Mouse (Mus musculus): ENCODE data around the gene Tnfaip8l2. TPM values are rescaled to one million over a fixed set of nuclear protein-coding genes. Genes with fewer than 3 reads are reported as not detected.

Gene Tnfaip8l2
- 2.6 and 3.2 TPM in 2 replicates for polyA plus RNA-seq (2015; fragmentation: Nextera tagmentation; extraction: Ambion mirVana)

GRCm38 (mm10) chr3:95141952-95142616 lies at the start of gene Tnfaip8l2:
Tnfaip8l2 (minus strand) TSS chr3:95142360.
- no peak for ATAC-seq
- peaks cover 7% of the 10 kb centered on the region; the same call in 1 of the 2 replicates for H3K36me3 ChIP-seq (ENCODE audit: control insufficient read depth, insufficient read depth, low read length)
- no peaks in the 10 kb centered on the region for H3K27me3 ChIP-seq (ENCODE audit: control insufficient read depth, insufficient read depth, low read depth, low read length)
- no peak within 1 kb of the TSS for H3K9ac ChIP-seq (ENCODE audit: low read depth, low read length)
- H3K4me1 ChIP-seq (ENCODE audit: control insufficient read depth, insufficient read depth, low read length), result no peaks in the 10 kb centered on the region
- H3K4me3 ChIP-seq (ENCODE audit: low read depth, low read length), result no peak within 1 kb of the TSS
- no peak within 1 kb of the TSS for H3K27ac ChIP-seq (ENCODE audit: low read length)
- 88% methylated on average over 10 of the region's 10 CpGs for WGBS
- no peak within 1 kb of the TSS for H3K4me2 ChIP-seq (ENCODE audit: low read length)
- H3K9me3 ChIP-seq (replicated peaks; ENCODE audit: control insufficient read depth, low read length, poor library complexity, severe bottlenecking), result no peaks in the 10 kb centered on the region

GRCm38 (mm10) chr3:95186888-95187287 lies 44.7 kb upstream of the Tnfaip8l2 start:
- H3K36me3 ChIP-seq (ENCODE audit: control insufficient read depth, insufficient read depth, low read length), result peaks cover 16% of the 10 kb centered on the region
- 96% methylated on average over 6 of the region's 6 CpGs for WGBS

GRCm38 (mm10) chr3:95186100-95186499 lies 43.9 kb upstream of the Tnfaip8l2 start:
- Histone ChIP-seq H3K9ac (ENCODE audit: low read depth, low read length) (no peak overlapping the region), H3K4me2 (ENCODE audit: low read length) (no peak overlapping the region), H3K4me1 (ENCODE audit: control insufficient read depth, insufficient read depth, low read length) (no peaks in the 10 kb centered on the region), H3K36me3 (ENCODE audit: control insufficient read depth, insufficient read depth, low read length) (peaks cover 16% of the 10 kb centered on the region), H3K27me3 (ENCODE audit: control insufficient read depth, insufficient read depth, low read depth, low read length) (no peaks in the 10 kb centered on the region), H3K4me3 (ENCODE audit: low read depth, low read length) (no peak overlapping the region), H3K27ac (ENCODE audit: low read length) (no peak overlapping the region), H3K9me3 (replicated peaks; ENCODE audit: control insufficient read depth, low read length, poor library complexity, severe bottlenecking) (no peaks in the 10 kb centered on the region)
- no peak for ATAC-seq
- 93% methylated on average over 2 of the region's 2 CpGs for WGBS

More at GRCm38 (mm10) chr3:95186888-95187287, 44.7 kb upstream of the Tnfaip8l2 start:
- no peak for ATAC-seq
- Histone ChIP-seq H3K27ac (ENCODE audit: low read length) (no peak overlapping the region), H3K4me2 (ENCODE audit: low read length) (no peak overlapping the region), H3K9ac (ENCODE audit: low read depth, low read length) (no peak overlapping the region), H3K27me3 (ENCODE audit: control insufficient read depth, insufficient read depth, low read depth, low read length) (no peaks in the 10 kb centered on the region), H3K4me3 (ENCODE audit: low read depth, low read length) (no peak overlapping the region), H3K4me1 (ENCODE audit: control insufficient read depth, insufficient read depth, low read length) (no peaks in the 10 kb centered on the region), H3K9me3 (replicated peaks; ENCODE audit: control insufficient read depth, low read length, poor library complexity, severe bottlenecking) (no peaks in the 10 kb centered on the region)

GRCm38 (mm10) chr3:95184796-95185577 lies 42.8 kb upstream of the Tnfaip8l2 start:
- WGBS, result 95% methylated on average over 9 of the region's 9 CpGs
- no peak for ATAC-seq
- Histone ChIP-seq H3K9me3 (replicated peaks; ENCODE audit: control insufficient read depth, low read length, poor library complexity, severe bottlenecking) (no peaks in the 10 kb centered on the region), H3K9ac (ENCODE audit: low read depth, low read length) (no peak overlapping the region), H3K27me3 (ENCODE audit: control insufficient read depth, insufficient read depth, low read depth, low read length) (no peaks in the 10 kb centered on the region), H3K4me3 (ENCODE audit: low read depth, low read length) (no peak overlapping the region), H3K4me2 (ENCODE audit: low read length) (no peak overlapping the region), H3K4me1 (ENCODE audit: control insufficient read depth, insufficient read depth, low read length) (no peaks in the 10 kb centered on the region), H3K36me3 (ENCODE audit: control insufficient read depth, insufficient read depth, low read length) (peaks cover 16% of the 10 kb centered on the region), H3K27ac (ENCODE audit: low read length) (no peak overlapping the region)

- Histone ChIP-seq H3K36me3 (ENCODE audit: control insufficient read depth, insufficient read depth, low read length) (peaks cover 3% of the 10 kb centered on the region; the same call in 1 of the 2 replicates), H3K27me3 (ENCODE audit: control insufficient read depth, insufficient read depth, low read depth, low read length) (no peaks in the 10 kb centered on the region), H3K4me3 (ENCODE audit: low read depth, low read length) (no peak overlapping the region), H3K4me2 (ENCODE audit: low read length) (no peak overlapping the region), H3K9me3 (replicated peaks; ENCODE audit: control insufficient read depth, low read length, poor library complexity, severe bottlenecking) (no peaks in the 10 kb centered on the region), H3K4me1 (ENCODE audit: control insufficient read depth, insufficient read depth, low read length) (no peaks in the 10 kb centered on the region), H3K27ac (ENCODE audit: low read length) (no peak overlapping the region), H3K9ac (ENCODE audit: low read depth, low read length) (no peak overlapping the region)
- no peak for ATAC-seq
- WGBS, result 58% methylated on average over 1 of the region's 1 CpGs
Measured at GRCm38 (mm10) chr3:95181841-95182240, 39.7 kb upstream of the Tnfaip8l2 start.

- H3K4me1 ChIP-seq (ENCODE audit: control insufficient read depth, insufficient read depth, low read length), result no peaks in the 10 kb centered on the region
- H3K4me3 ChIP-seq (ENCODE audit: low read depth, low read length), result no peak overlapping the region
- H3K36me3 ChIP-seq (ENCODE audit: control insufficient read depth, insufficient read depth, low read length), result no peaks in the 10 kb centered on the region
- no peaks in the 10 kb centered on the region for H3K27me3 ChIP-seq (ENCODE audit: control insufficient read depth, insufficient read depth, low read depth, low read length)
- H3K9ac ChIP-seq (ENCODE audit: low read depth, low read length), result no peak overlapping the region
- no peaks in the 10 kb centered on the region for H3K9me3 ChIP-seq (replicated peaks; ENCODE audit: control insufficient read depth, low read length, poor library complexity, severe bottlenecking)
- H3K27ac ChIP-seq (ENCODE audit: low read length), result no peak overlapping the region
- 72% methylated on average over 3 of the region's 3 CpGs for WGBS
- H3K4me2 ChIP-seq (ENCODE audit: low read length), result no peak overlapping the region
- ATAC-seq, result no peak
Measured at GRCm38 (mm10) chr3:95179890-95180289, 37.7 kb upstream of the Tnfaip8l2 start.

- ATAC-seq, result no peak
- H3K27ac ChIP-seq (ENCODE audit: low read length), result no peak overlapping the region
- no peaks in the 10 kb centered on the region for H3K27me3 ChIP-seq (ENCODE audit: control insufficient read depth, insufficient read depth, low read depth, low read length)
- no peak overlapping the region for H3K4me3 ChIP-seq (ENCODE audit: low read depth, low read length)
- H3K9me3 ChIP-seq (replicated peaks; ENCODE audit: control insufficient read depth, low read length, poor library complexity, severe bottlenecking), result no peaks in the 10 kb centered on the region
- H3K4me2 ChIP-seq (ENCODE audit: low read length), result no peak overlapping the region
- H3K9ac ChIP-seq (ENCODE audit: low read depth, low read length), result no peak overlapping the region
- WGBS, result 88% methylated on average over 5 of the region's 5 CpGs
- 0 out of 2 replicates have a peak, but pooled peaks cover 1% of the 10 kb centered on the region for H3K4me1 ChIP-seq (ENCODE audit: control insufficient read depth, insufficient read depth, low read length)
- no peaks in the 10 kb centered on the region for H3K36me3 ChIP-seq (ENCODE audit: control insufficient read depth, insufficient read depth, low read length)
Measured at GRCm38 (mm10) chr3:95178948-95179347, 36.8 kb upstream of the Tnfaip8l2 start.

GRCm38 (mm10) chr3:95177583-95177982 lies 35.4 kb upstream of the Tnfaip8l2 start:
- ATAC-seq, result no peak
- WGBS, result 84% methylated on average over 6 of the region's 6 CpGs

GRCm38 (mm10) chr3:95176500-95176899 lies 34.3 kb upstream of the Tnfaip8l2 start:
- peaks cover 14% of the 10 kb centered on the region for H3K36me3 ChIP-seq (ENCODE audit: control insufficient read depth, insufficient read depth, low read length)
- H3K9me3 ChIP-seq (replicated peaks; ENCODE audit: control insufficient read depth, low read length, poor library complexity, severe bottlenecking), result no peaks in the 10 kb centered on the region
- H3K9ac ChIP-seq (ENCODE audit: low read depth, low read length), result no peak overlapping the region
- ATAC-seq, result no peak
- H3K4me3 ChIP-seq (ENCODE audit: low read depth, low read length), result no peak overlapping the region
- peaks cover 3% of the 10 kb centered on the region; the same call in 1 of the 2 replicates for H3K27me3 ChIP-seq (ENCODE audit: control insufficient read depth, insufficient read depth, low read depth, low read length)
- peaks cover 6% of the 10 kb centered on the region for H3K4me1 ChIP-seq (ENCODE audit: control insufficient read depth, insufficient read depth, low read length)
- no peak overlapping the region for H3K27ac ChIP-seq (ENCODE audit: low read length)
- WGBS, result 51% methylated on average over 3 of the region's 3 CpGs
- no peak overlapping the region for H3K4me2 ChIP-seq (ENCODE audit: low read length)

More at GRCm38 (mm10) chr3:95177583-95177982, 35.4 kb upstream of the Tnfaip8l2 start:
- no peak overlapping the region for H3K9ac ChIP-seq (ENCODE audit: low read depth, low read length)
- no peak overlapping the region for H3K4me2 ChIP-seq (ENCODE audit: low read length)
- H3K9me3 ChIP-seq (replicated peaks; ENCODE audit: control insufficient read depth, low read length, poor library complexity, severe bottlenecking), result no peaks in the 10 kb centered on the region
- H3K27ac ChIP-seq (ENCODE audit: low read length), result no peak overlapping the region
- no peaks in the 10 kb centered on the region for H3K27me3 ChIP-seq (ENCODE audit: control insufficient read depth, insufficient read depth, low read depth, low read length)
- H3K4me1 ChIP-seq (ENCODE audit: control insufficient read depth, insufficient read depth, low read length), result peaks cover 6% of the 10 kb centered on the region
- no peak overlapping the region for H3K4me3 ChIP-seq (ENCODE audit: low read depth, low read length)
- peaks cover 4% of the 10 kb centered on the region; the same call in 1 of the 2 replicates for H3K36me3 ChIP-seq (ENCODE audit: control insufficient read depth, insufficient read depth, low read length)

Data from midbrain, embryonic 16.5 days (tissue).